Mouse (Mus musculus) liver, embryonic 14.5 days (tissue): ENCODE measurements around the gene Fads6.

Experiments
- CTCF ChIP-seq: IDR thresholded peaks from 2 replicates; pipeline ENCODE4 v1.5.1; 2016; ENCODE audit warnings: antibody characterized with exemption, low read depth, control low read depth
- EP300 ChIP-seq: IDR thresholded peaks from 2 replicates; pipeline ENCODE4 v1.6.1; 2016; ENCODE audit warnings: antibody characterized with exemption, low read depth

- TF ChIP-seq EP300: no peak
- TF ChIP-seq CTCF: no peak
These were observed 13.4 kb downstream of the Fads6 start for GRCm38 (mm10) chr11:115283891-115284620.
